Comparison of ENCODE assay signal across 20 mouse cellular contexts in the genomic region with DNA sequence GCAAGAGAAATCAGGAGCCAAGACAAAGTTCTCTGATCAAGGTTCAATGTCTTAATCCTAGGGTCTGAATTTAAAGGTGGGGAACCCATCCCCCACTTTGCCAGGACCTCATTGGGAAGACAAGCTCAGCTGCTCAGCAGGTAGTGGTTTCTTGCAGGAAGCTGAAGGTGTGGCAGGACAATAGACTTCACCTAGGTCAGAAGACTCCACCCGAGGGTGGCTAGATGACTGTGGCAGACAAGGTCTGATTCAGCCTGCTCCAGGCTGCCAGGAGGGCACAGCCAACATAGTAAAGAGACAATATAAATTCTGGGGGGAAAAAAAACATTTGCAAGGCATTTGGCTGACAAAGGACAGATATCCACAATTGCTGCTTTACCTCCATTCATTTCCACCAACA.
DNase-seq lines count a peak whose midpoint lies in the region; TF ChIP-seq lines count a peak whose summit lies in the region.
"Had no signal": no experiment of that assay in that cellular context is flagged by ENCODE, and none has a peak within 500 bp of the region (broad histone marks: within the 10 kb centered on the region; RNA-seq: fewer than 3 reads in every experiment).

No protein-coding gene starts in this region.

- H3K36me3 ChIP-seq in ES-E14 (ENCODE audit: control insufficient read depth, insufficient read depth, low read length, poor library complexity, severe bottlenecking) = no peaks in the 10 kb centered on the region
- H3K36me3 ChIP-seq: G1E had no signal

- H3K27ac ChIP-seq in ES-E14 (ENCODE audit: insufficient read depth, low read depth, low read length, poor library complexity, severe bottlenecking) = no peak overlapping the region

- H3K4me3 ChIP-seq in ES-E14 (ENCODE audit: insufficient read depth in 1 of 2, low read depth in 1 of 2, low read length in 2 of 2, poor library complexity in 1 of 2, severe bottlenecking in 1 of 2) = no peak overlapping the region

- intact Hi-C loops in heart, postnatal 36 days (cut with DNase I) = no loop called here

- no peak overlapping the region for H3K9ac ChIP-seq in ES-E14 (ENCODE audit: insufficient read depth, low read depth, low read length, poor library complexity, severe bottlenecking)

- in situ Hi-C loops in ES-E14 (cut with MboI; ENCODE audit: low sequenced_read_pairs in 2 of 2, unreplicated experiment in 2 of 2) = no loop called here

- H3K4me1 ChIP-seq in ES-E14 (ENCODE audit: control insufficient read depth in 2 of 2, insufficient read depth in 2 of 2, low read length in 2 of 2, poor library complexity in 1 of 2) = peaks cover 0 to 2% of the 10 kb centered on the region in 2 experiments; a peak in 1 of 4 replicates

- DNase-seq in ES-CJ7 (ENCODE audit: low read depth, low spot score) = peak; percentile 72
- peak; percentile 3 for DNase-seq in ES-E14 (ENCODE audit: low read depth, low spot score)
- peak; percentile 58 for DNase-seq in R1 (ENCODE audit: low read depth, low spot score)
- DNase-seq in kidney, adult 18-20 months = no peak
- DNase-seq in heart, postnatal 36 days = no peak
- DNase-seq in layer of hippocampus, adult 9-10 months (ENCODE audit: low spot score) = no peak
- DNase-seq: adrenal gland, adult 2 months; adrenal gland, adult 8-10 months; adrenal gland, postnatal 10 days; adrenal gland, postnatal 14 days; adrenal gland, postnatal 25 days; adrenal gland, postnatal 36 days; B cell, adult 2 months; cerebellum, adult 11 months; cerebellum, adult 11-12 months; cerebellum, adult 18-20 months; cerebellum, adult 2 months; cerebellum, adult 8-10 months; cerebellum, adult 9-10 months had no signal

- H3K9me3 ChIP-seq in ES-E14 (ENCODE audit: control insufficient read depth, insufficient read depth, low read depth, low read length) = no peaks in the 10 kb centered on the region

TF ChIP-seq in ES-E14, 5 proteins besides CTCF, POLR2A, EP300 and RAD21:
- TF ChIP-seq CHD2 (IDR thresholded peaks at IDR 0.05; ENCODE audit: low read depth, low read length) (no peak), ZC3H11A (IDR thresholded peaks at IDR 0.05; ENCODE audit: borderline replicate concordance, low read depth, low read length) (no peak), MAFK (IDR thresholded peaks at IDR 0.05; ENCODE audit: insufficient read depth, low read depth, low read length) (no peak), ZNF384 (IDR thresholded peaks at IDR 0.05; ENCODE audit: low read depth, low read length) (no peak), HCFC1 (IDR thresholded peaks at IDR 0.05; ENCODE audit: borderline replicate concordance, insufficient read depth, low read length) (no peak)

Comparison
In these comparisons a context has a peak if more than half of its experiments do, and no peak if none do; other contexts are left out.
1. DNase-seq: peak in ES-CJ7 (single experiment), ES-E14 (single experiment) and R1 (single experiment); none in kidney, adult 18-20 months (single experiment), heart, postnatal 36 days (0 of 2) and layer of hippocampus, adult 9-10 months (single experiment).